Mouse (Mus musculus) cerebellum, adult (tissue): Measurements from ENCODE around the gene Ppp1r15a.
"Not testable (repeated sequence)": the region's sequence is repeated elsewhere in the genome, so short reads cannot be mapped to it uniquely, and the experiment has no call there.

Source experiments
- ATAC-seq: cut with Nextera tagmentation; 2 replicates; pipeline ENCODE4 v1.9.2; 2017; ENCODE audit warnings: mild to moderate bottlenecking, moderate library complexity, mixed read lengths; ENCODE audit not compliant: insufficient number of reproducible peaks, low FRiP score, low TSS enrichment

Gene Ppp1r15a

DNA sequence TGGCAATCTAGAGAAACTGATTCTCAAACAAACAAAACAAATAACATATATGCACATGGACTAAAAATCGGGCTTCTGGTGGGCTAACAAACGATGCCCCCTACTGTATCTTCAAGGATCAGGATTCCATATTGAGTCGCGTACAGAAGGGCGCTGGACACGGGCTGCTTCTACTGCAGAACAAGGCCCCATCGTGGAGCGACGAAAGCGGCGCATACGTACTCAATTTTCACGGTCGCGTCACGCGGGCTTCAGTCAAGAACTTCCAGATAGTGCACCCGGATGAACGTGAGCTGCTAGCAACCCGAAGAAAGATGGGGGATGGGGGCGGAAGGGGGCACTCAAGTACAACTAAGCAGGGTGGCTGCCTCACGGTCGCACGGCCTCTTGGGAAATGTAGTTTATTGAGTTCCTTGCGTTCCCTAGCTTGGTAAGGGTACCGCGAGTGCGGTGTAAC, 4.3 kb downstream of the Ppp1r15a start:
- no peak for ATAC-seq

DNA sequence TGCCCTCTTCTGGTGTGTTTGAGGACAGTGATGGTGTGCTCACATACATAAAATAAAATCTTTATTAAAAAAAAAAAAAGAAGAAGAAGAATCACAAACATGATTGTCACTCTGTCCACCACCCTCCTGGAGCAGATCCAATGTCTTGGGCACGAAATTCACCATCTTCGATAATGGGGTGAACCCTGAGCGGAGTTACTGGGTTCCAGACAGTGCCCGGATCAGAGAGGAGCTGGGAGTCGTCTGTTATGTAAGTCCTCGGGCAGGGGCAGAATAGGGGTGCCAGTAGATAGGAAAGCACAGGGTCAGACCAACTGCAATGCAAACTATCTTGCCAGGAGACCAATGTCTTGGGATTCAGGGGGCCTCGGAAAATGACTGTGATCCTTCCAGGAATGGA, 5.5 kb downstream of the Ppp1r15a start:
- ATAC-seq = no peak

GRCm38 (mm10) chr7:45519345-45520120, 6.5 kb downstream of the Ppp1r15a start:
- no peak for ATAC-seq

- no peak for ATAC-seq
Observed at GRCm38 (mm10) chr7:45518618-45519017, 7.5 kb downstream of the Ppp1r15a start.

- ATAC-seq = not testable (repeated sequence)
Observed at GRCm38 (mm10) chr7:45516846-45517245, 9.2 kb downstream of the Ppp1r15a start.

GRCm38 (mm10) chr7:45515436-45515835, 10.6 kb downstream of the Ppp1r15a start:
- no peak for ATAC-seq

DNA sequence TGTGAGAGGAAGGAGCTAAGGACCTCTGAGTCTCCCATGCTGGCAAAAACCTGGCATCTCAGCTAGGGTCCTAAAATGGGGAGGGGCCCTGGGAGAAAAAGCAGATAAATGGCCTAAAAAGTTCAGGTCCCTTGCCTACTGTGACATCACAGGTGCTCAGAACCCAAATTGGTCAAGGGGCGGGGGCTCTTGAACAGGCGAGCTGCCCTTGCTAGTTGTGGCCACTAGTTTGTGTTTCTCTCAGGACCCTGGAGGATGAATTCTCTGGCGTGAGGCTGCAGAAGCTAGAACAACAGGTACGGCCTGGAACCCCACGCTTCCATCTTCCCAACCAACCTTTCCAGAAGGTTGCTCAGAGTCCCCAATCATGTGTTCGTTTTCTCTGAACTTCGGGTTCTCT, 11.7 kb downstream of the Ppp1r15a start:
- ATAC-seq = no peak

DNA sequence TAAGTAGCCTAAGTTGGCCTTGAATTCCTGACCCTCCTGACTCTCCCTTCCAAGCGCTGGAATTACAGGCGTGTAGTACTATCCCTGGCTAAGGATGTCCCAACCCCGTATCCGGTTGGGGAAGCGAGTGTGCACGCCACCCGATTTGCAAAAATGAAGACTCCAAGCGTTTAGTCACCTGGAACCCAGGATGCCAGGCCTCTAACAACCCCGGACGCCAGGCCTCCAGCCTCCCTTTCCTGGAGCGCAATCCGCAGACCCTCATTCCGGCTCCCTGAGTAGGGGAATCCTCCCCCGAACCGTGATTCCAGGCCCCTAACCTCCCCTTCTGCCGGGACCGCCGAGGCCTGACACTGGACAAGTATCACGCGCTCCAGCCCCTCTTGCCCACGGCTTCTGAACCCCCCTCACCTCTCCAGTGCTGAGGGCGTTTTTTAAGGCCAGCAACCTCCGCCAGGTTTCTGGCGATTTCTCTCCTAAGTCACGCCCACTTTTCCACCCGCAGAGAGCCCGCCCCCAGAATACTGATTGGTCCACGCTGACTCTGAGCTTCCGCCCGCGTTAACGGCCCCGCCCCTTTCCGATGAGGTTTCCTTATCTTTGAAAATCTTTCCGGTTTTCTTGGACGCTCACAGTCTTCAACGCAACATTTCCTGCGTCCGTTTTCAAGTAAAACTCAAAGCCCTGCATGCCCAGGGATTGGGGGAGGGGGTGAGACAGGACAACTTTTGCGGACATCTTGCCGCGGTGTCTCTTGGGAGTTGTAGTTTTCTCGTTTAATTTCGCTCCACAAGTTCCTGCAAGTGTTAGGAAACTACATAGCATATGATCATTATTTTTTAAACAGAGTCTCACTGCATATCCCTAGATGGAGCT, 15.9 kb downstream of the Ppp1r15a start, which contains the start of gene Nucb1:
Gene Nucb1 (minus strand): TSS at position 495 of the 876 bp plus-strand sequence.
- peak; percentile 66; the same call in 1 of the 2 replicates for ATAC-seq

DNA sequence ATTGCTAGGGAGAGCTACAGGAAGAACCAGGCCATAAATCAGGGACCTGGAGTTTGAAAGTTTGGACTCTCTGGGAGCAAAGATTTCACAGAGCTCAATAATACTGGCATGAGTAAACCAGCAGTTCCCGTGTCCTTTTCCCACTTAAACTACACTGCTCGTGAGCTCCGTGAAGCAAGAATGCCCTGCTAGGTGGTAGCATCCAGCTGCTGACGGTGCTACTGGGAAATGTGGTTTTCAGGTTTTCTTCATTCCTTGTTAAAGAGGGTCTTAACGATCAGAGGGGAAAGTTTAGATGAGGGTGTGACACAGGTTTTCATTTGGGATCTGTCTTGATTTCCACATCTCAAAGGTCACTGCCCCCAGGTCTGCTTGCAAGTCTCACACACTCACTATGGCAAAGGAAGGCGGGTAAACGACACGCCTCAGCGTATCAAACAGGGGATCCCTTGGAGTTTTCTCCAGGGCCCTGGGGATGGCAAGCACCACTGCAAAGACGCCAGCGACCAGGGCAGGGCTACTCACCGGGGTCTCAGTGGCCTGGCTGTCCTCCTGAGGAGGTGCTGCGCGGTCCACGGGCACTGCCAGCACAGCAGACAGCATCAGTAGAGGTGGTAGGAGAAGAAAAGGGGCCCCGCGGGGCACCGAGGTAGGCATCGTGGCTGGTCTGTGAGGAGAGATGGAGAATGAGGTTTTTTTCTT, 16.7 kb downstream of the Ppp1r15a start:
- no peak for ATAC-seq

- ATAC-seq = no peak
Observed at GRCm38 (mm10) chr7:45508561-45508960, 17.5 kb downstream of the Ppp1r15a start.

DNA sequence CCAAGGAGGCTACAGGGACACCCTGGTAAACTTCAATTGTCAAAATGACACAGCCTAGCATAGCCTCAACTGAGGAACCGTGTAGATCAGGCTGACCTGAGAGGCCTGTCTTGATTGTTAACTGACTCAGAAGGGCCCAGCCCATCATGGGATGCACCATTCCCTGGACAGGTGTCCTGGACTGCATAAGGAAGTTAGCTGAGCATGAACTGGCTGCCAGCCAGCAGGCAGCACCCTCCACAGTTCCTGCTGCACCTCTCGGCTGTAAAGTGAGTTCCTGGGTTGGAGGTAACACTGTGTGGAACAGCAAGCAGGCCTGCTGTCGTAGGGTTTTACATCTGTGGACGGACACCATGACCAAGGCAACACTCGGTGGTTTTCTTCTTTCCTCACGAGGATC, 18.5 kb downstream of the Ppp1r15a start:
- no peak for ATAC-seq

DNA sequence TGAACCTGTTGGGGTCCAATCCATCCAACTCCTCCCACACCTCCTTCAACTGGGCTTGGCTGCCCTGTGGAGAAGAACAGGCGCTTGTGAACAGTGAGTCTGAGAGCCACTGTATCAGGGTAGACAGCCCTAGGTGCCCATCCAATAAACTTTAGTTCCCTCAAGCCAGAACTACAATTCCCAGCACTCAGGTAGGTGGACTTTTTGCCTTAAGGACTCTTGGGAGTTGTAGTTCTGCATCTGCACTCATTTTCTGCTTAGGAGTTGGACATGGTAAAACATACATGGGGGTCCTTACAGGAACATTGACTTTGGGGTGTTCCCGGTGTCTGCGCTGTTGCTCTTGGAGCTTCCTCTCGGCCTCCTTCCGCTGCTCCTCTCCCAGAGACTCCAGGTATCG, 27.6 kb downstream of the Ppp1r15a start:
- ATAC-seq = no peak

DNA sequence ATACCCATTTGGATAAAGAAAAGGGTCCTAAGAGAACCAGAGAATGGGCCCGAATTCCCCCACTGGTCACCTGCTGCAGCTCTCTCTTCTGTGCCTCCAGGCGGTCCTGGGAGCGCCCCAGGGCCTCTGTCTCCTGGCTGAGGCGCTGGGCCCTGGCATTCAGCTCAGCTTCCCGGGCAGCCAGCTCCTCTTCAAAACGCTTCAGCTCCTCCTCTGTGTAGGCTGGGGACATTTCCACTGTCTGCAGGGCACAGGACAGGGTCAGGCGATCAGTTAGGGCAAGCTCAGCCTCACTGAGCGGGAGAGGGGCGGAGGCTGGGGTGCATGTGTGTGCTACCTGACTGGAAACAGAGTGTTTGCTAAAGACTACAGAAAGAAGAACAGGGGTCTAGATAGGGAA, 31.5 kb downstream of the Ppp1r15a start:
- ATAC-seq = no peak

DNA sequence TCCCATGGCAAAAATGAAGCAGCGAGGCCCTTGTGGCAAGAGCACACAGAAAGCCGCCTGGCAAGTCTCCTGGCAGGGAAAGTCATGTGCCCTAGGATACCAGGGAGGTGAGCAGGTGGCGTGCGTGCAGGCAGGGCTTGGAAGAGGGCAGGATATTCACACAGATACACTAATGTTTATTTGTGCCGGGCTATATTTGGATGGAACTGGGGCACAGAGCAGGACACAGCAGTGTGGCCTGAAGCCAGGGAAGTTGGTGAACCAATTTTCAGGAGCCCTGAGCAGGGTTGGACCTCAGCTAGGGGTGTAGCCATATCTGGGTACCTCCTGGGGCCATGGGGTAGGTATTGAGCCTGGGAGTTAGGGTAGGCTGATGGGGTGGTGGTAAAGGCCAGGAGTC, 33.1 kb downstream of the Ppp1r15a start:
- peak; percentile 77; the same call in 1 of the 2 replicates for ATAC-seq

DNA sequence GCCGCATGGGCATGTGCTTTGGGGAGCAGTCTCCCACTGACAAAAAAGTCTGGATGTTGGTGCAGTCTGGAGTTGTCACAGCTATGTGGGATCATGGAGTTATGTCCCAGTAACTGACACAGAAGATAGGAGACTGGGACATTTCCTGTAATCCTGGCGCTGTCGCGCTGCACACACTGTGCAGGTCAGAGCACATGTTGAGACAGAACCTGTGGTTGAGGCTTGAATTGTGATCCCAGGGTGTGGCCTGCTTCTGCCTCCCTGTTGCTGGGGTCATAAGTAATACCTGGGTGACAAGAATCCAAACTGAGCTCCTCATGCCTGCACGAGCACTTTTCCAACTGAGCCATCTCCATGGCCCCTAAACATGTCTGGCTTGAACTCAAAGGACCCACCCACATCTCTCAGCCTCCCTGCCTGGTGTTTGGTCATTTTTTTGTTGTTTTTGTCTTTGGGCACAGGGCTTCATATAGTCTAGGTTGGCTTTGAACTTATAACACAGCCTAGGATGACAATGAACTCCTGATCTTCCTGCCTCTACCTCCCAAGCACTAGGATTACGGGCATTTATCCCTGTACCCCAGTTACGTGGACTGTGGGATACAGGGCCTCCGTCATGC, 33.7 kb downstream of the Ppp1r15a start:
- no peak for ATAC-seq

DNA sequence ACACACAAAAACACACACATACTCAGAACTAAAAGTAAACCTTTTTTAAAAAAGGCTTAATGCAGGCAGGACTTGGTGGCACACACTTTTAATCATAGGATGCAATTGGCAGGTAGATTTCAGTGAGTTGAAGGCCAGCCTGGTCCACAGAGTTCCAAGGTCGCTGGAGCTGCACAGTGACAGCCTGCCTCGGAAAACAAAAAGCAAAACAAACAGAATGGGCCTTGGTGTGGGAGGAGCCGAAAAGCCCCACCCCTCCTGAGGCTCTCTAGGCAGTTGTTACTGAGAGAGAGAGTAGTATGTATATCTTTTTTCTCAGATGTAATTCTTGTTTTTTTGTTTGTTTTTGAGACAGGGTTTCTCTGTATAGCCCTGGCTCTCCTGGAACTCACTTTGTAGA, 34.8 kb downstream of the Ppp1r15a start:
- ATAC-seq = no peak

GRCm38 (mm10) chr7:45490822-45491221, 35.2 kb downstream of the Ppp1r15a start:
- ATAC-seq = no peak

GRCm38 (mm10) chr7:45489578-45489977, 36.5 kb downstream of the Ppp1r15a start:
- ATAC-seq = no peak

DNA sequence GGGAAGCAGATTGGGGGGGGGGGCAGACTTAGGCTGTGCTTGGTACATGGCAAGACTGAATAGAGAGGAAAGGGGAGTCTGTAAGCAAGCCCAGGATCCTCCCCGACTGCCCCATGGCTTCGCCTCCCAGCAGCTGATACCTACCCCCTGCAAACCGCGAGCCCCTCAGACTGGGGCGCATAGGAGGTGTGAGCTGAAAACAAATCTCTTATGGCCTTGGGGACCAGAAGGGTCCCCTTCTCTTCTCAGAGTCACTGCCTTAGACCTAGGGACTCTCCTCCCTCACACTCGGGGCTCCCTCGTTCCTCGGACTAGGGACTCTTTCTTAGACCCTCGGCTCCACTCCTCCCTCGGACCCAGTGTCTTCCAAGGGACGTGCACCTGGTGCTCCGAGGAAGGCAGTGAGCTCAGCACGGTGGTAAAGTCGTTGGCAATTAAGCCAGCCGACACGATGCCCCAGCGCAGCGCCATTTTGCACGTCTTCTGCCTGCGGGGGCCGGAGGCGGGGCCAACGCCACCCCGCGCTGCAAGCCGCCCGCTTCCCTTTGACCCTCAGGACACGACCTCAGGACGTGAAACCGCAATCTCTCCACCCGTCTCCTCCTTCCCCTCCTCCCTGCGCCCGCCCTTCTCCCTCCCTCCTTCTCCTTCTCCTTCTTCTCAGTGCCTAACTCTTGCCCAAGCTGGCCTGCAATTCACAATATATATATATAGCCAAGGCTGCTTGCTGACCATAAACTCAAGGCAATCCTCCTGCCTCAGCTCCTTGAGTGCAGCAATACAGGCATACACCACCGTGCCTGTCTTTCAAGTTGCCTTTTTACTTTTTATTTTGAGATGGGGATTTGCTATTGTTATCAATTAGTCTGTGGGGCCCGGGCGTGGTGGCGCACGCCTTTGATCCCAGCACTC, 37.5 kb downstream of the Ppp1r15a start, which contains the start of gene Dhdh:
Gene Dhdh (minus strand): TSS at position 513 of the 912 bp plus-strand sequence.
- no peak for ATAC-seq
